ENCODE assay signal across 19 mouse cellular contexts in the genomic region with DNA sequence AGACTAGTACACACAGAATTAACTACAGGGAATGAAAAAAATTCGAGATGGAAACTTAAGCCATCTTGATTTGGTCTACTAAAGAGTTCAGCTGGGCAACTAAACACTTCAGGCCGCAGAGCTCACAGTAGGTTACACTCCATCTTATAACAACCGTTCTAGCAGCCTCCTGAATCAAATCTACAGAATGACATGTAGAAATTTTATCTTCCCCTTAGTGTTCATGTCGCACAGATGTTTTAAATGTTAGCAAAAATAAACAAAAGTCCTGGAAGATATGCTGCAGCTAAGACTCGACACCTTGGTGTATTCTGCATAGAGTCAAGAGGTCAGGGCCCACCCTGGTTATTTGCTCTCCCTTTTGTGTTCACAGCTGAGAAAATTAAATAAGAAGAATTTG. TPM values are rescaled to one million over a fixed set of nuclear protein-coding genes. Genes with fewer than 3 reads are reported as not detected.
DNase-seq lines count a peak whose midpoint lies in the region; ATAC-seq lines count a peak whose summit lies in the region.
"Had no signal": no experiment of that assay in that cellular context is flagged by ENCODE, and none has a peak within 500 bp of the region (broad histone marks: within the 10 kb centered on the region; RNA-seq: fewer than 3 reads in every experiment).

No protein-coding gene starts in this region.

- H3K27me3 ChIP-seq in liver, embryonic 11.5 days (replicated peaks; ENCODE audit: control insufficient read depth, insufficient read depth, low read length), result no peaks in the 10 kb centered on the region
- no peaks in the 10 kb centered on the region for H3K27me3 ChIP-seq in embryonic facial prominence, embryonic 10.5 days (replicated peaks; ENCODE audit: low read depth, poor library complexity, severe bottlenecking)
- no peaks in the 10 kb centered on the region for H3K27me3 ChIP-seq in limb, embryonic 10.5 days (ENCODE audit: low read depth, poor library complexity, severe bottlenecking)
- H3K27me3 ChIP-seq in stomach, embryonic 15.5 days (replicated peaks), result no peaks in the 10 kb centered on the region
- H3K27me3 ChIP-seq: embryonic facial prominence, embryonic 15.5 days; forebrain, embryonic 15.5 days; heart, embryonic 13.5 days; megakaryocyte, embryonic 14.5 days had no signal

- H3K4me1 ChIP-seq in liver, embryonic 11.5 days (replicated peaks; ENCODE audit: control insufficient read depth, insufficient read depth, low read length), result peaks cover 54% of the 10 kb centered on the region
- peaks cover 19% of the 10 kb centered on the region for H3K4me1 ChIP-seq in embryonic facial prominence, embryonic 10.5 days
- no peaks in the 10 kb centered on the region; the same call in 1 of the 2 replicates for H3K4me1 ChIP-seq in limb, embryonic 10.5 days
- H3K4me1 ChIP-seq in stomach, embryonic 15.5 days, result peaks cover 7% of the 10 kb centered on the region; the same call in 1 of the 2 replicates
- H3K4me1 ChIP-seq: forebrain, embryonic 15.5 days had no signal

- peak overlapping the region; percentile 50 for H3K9ac ChIP-seq in liver, embryonic 11.5 days (ENCODE audit: low read depth, low read length)
- H3K9ac ChIP-seq in stomach, embryonic 15.5 days, result no peak overlapping the region
- H3K9ac ChIP-seq: embryonic facial prominence, embryonic 15.5 days; forebrain, embryonic 15.5 days; heart, embryonic 13.5 days had no signal

- peak overlapping the region; percentile 82 for H3K27ac ChIP-seq in liver, embryonic 11.5 days (ENCODE audit: low read depth, low read length)
- peak overlapping the region; percentile 76 for H3K27ac ChIP-seq in embryonic facial prominence, embryonic 10.5 days (replicated peaks)
- H3K27ac ChIP-seq in limb, embryonic 10.5 days, result 0 out of 2 replicates have a peak overlapping the region, but pooled peaks have one; percentile 10
- H3K27ac ChIP-seq in stomach, embryonic 15.5 days, result peak overlapping the region; percentile 40; the same call in 1 of the 2 replicates
- H3K27ac ChIP-seq: embryonic facial prominence, embryonic 15.5 days; forebrain, embryonic 15.5 days; heart, embryonic 13.5 days had no signal

- WGBS in liver, embryonic 11.5 days, result 46% methylated on average over 5 of the region's 5 CpGs
- 50% methylated on average over 5 of the region's 5 CpGs for WGBS in embryonic facial prominence, embryonic 10.5 days
- 81% methylated on average over 5 of the region's 5 CpGs for WGBS in limb, embryonic 10.5 days
- 37% methylated on average over 5 of the region's 5 CpGs for WGBS in stomach, embryonic 15.5 days

- H3K4me2 ChIP-seq in liver, embryonic 11.5 days, result no peak overlapping the region
- H3K4me2 ChIP-seq in stomach, embryonic 15.5 days, result no peak overlapping the region
- H3K4me2 ChIP-seq: embryonic facial prominence, embryonic 15.5 days; forebrain, embryonic 15.5 days; heart, embryonic 13.5 days had no signal

- H3K4me3 ChIP-seq in liver, embryonic 11.5 days (ENCODE audit: low read depth, low read length), result no peak overlapping the region
- no peak overlapping the region for H3K4me3 ChIP-seq in embryonic facial prominence, embryonic 10.5 days
- H3K4me3 ChIP-seq in limb, embryonic 10.5 days, result no peak overlapping the region
- no peak overlapping the region for H3K4me3 ChIP-seq in stomach, embryonic 15.5 days (replicated peaks)
- H3K4me3 ChIP-seq: embryonic facial prominence, embryonic 15.5 days; forebrain, embryonic 15.5 days; heart, embryonic 13.5 days; megakaryocyte, embryonic 14.5 days had no signal

- H3K9me3 ChIP-seq in liver, embryonic 11.5 days (ENCODE audit: control insufficient read depth, low read length), result no peaks in the 10 kb centered on the region
- no peaks in the 10 kb centered on the region for H3K9me3 ChIP-seq in embryonic facial prominence, embryonic 10.5 days
- H3K9me3 ChIP-seq in limb, embryonic 10.5 days (replicated peaks), result no peaks in the 10 kb centered on the region
- H3K9me3 ChIP-seq in stomach, embryonic 15.5 days, result no peaks in the 10 kb centered on the region
- H3K9me3 ChIP-seq: embryonic facial prominence, embryonic 15.5 days; forebrain, embryonic 15.5 days; heart, embryonic 13.5 days; megakaryocyte, embryonic 14.5 days had no signal

- ATAC-seq in liver, embryonic 11.5 days (replicated peaks; ENCODE audit: low FRiP score), result no peak
- ATAC-seq in stomach, embryonic 15.5 days (ENCODE audit: insufficient read depth, low FRiP score, low read depth), result no peak
- ATAC-seq in frontal cortex, adult (ENCODE audit: low TSS enrichment), result no peak
- ATAC-seq: forebrain, embryonic 15.5 days; midbrain, embryonic 16.5 days had no signal

- no peak for DNase-seq in liver, embryonic 11.5 days (ENCODE audit: low spot score)
- DNase-seq in liver, result no peak
- no peak for DNase-seq in embryonic facial prominence, embryonic 10.5 days (ENCODE audit: low spot score)
- DNase-seq in limb, embryonic 10.5 days (ENCODE audit: low spot score), result no peak
- no peak for DNase-seq in layer of hippocampus, adult 9-10 months (ENCODE audit: low spot score)
- DNase-seq: cerebellum, adult 11-12 months; cerebellum, postnatal 25 days; heart, postnatal 4 days; layer of hippocampus, adult 9-11 months; lung, postnatal 14 days; retina, postnatal 1 day; thymus, postnatal 25 days had no signal

- H3K36me3 ChIP-seq in liver, embryonic 11.5 days (ENCODE audit: control insufficient read depth, insufficient read depth, low read length), result peaks cover 10% of the 10 kb centered on the region; the same call in 1 of the 2 replicates
- H3K36me3 ChIP-seq in embryonic facial prominence, embryonic 10.5 days (replicated peaks), result peaks cover 7% of the 10 kb centered on the region; the same call in 1 of the 2 replicates
- H3K36me3 ChIP-seq in limb, embryonic 10.5 days, result 0 out of 2 replicates have a peak, but pooled peaks cover 6% of the 10 kb centered on the region
- H3K36me3 ChIP-seq in stomach, embryonic 15.5 days, result 0 out of 2 replicates have a peak, but pooled peaks cover 3% of the 10 kb centered on the region
- H3K36me3 ChIP-seq: embryonic facial prominence, embryonic 15.5 days; forebrain, embryonic 15.5 days had no signal

RNA-seq across cellular contexts. Expression of gene Pon2, which starts 10.3 kb away (rescaled TPM):
- polyA plus RNA-seq in liver, embryonic 11.5 days (2014; fragmentation: Nextera tagmentation; extraction: Ambion mirVana), result 60.1 and 61.2 TPM in 2 replicates
- 22.9 and 25.9 TPM in 2 replicates for polyA plus RNA-seq in embryonic facial prominence, embryonic 10.5 days (2016; fragmentation: Nextera tagmentation; extraction: Ambion mirVana)
- polyA plus RNA-seq in limb, embryonic 10.5 days (2016; fragmentation: Nextera tagmentation; extraction: Ambion mirVana), result 18.9 and 20.1 TPM in 2 replicates
- 57.8 and 58.7 TPM in 2 replicates for polyA plus RNA-seq in stomach, embryonic 15.5 days (2015; fragmentation: Nextera tagmentation; extraction: Ambion mirVana)

RNA-seq across cellular contexts. Expression of gene Pon3, which starts 31.8 kb away (rescaled TPM):
- 17.8 and 18.5 TPM in 2 replicates for polyA plus RNA-seq in liver, embryonic 11.5 days (2014; fragmentation: Nextera tagmentation; extraction: Ambion mirVana)
- 6.3 and 6.5 TPM in 2 replicates for polyA plus RNA-seq in embryonic facial prominence, embryonic 10.5 days (2016; fragmentation: Nextera tagmentation; extraction: Ambion mirVana)
- 5.7 and 7.9 TPM in 2 replicates for polyA plus RNA-seq in limb, embryonic 10.5 days (2016; fragmentation: Nextera tagmentation; extraction: Ambion mirVana)
- polyA plus RNA-seq in stomach, embryonic 15.5 days (2015; fragmentation: Nextera tagmentation; extraction: Ambion mirVana), result 17.9 and 19.3 TPM in 2 replicates

Comparison
In these comparisons a context has a peak if more than half of its experiments do, and no peak if none do; other contexts are left out.
1. H3K27ac ChIP-seq: peak in every context shown above with its lines; median percentile 82 in liver, embryonic 11.5 days; 76 in embryonic facial prominence, embryonic 10.5 days; 40 in stomach, embryonic 15.5 days; 10 in limb, embryonic 10.5 days.